Mouse (Mus musculus): ENCODE results near the gene Kcnk5. TPM values are rescaled to one million over a fixed set of nuclear protein-coding genes. Genes with fewer than 3 reads are reported as not detected.

Gene Kcnk5
- total and polyA plus RNA-seq, 2 experiments: 10.3 to 25.6 TPM

DNA sequence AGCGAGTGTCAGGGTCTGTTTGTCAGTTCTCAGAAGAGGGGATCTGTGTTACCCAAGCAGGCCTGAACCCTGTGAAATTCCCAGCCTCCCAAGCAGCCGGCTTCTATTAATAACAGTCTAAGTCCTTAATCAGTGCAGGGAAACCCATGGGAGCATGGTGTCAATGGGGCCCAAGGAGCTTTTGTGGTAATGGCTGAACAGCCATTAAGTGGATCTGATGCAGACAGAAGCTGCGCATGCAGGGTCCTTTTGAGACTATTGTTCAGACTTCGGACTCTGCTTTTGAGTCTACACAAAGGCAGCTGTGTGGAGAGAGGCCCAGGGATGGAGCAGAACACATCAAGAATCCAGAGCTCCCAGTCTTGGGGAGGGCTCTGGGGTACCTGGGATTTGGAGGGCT is 43.9 kb upstream of the Kcnk5 start:
- WGBS: 94% methylated on average over 4 of the region's 4 CpGs
- Histone ChIP-seq H3K79me2 (ENCODE audit: control insufficient read depth, insufficient read depth, low read length) (no peaks in the 10 kb centered on the region), H3K36me3 (ENCODE audit: control insufficient read depth, insufficient read depth, low read length) (no peaks in the 10 kb centered on the region), H3K9ac (ENCODE audit: low read depth, low read length) (peak overlapping the region; percentile 6; the same call in 1 of the 2 replicates), H3K4me1 (ENCODE audit: control insufficient read depth, insufficient read depth, low read length) (peaks cover 47% of the 10 kb centered on the region), H3K27me3 (ENCODE audit: control insufficient read depth, insufficient read depth, low read length) (no peaks in the 10 kb centered on the region), H3K4me3 (ENCODE audit: insufficient read depth, low read depth, low read length) (no peak overlapping the region), H3K27ac (replicated peaks; ENCODE audit: insufficient read depth, low read depth, low read length) (peak overlapping the region; percentile 91)
- TF ChIP-seq POLR2A (IDR thresholded peaks at IDR 0.05; ENCODE audit: extremely low read depth, insufficient read depth, low read length): no peak
- TF ChIP-seq CTCF (IDR thresholded peaks at IDR 0.05; ENCODE audit: low read depth, low read length): no peak
- DNase-seq (ENCODE audit: extremely low read depth, low read depth, low spot score): no peak

DNA sequence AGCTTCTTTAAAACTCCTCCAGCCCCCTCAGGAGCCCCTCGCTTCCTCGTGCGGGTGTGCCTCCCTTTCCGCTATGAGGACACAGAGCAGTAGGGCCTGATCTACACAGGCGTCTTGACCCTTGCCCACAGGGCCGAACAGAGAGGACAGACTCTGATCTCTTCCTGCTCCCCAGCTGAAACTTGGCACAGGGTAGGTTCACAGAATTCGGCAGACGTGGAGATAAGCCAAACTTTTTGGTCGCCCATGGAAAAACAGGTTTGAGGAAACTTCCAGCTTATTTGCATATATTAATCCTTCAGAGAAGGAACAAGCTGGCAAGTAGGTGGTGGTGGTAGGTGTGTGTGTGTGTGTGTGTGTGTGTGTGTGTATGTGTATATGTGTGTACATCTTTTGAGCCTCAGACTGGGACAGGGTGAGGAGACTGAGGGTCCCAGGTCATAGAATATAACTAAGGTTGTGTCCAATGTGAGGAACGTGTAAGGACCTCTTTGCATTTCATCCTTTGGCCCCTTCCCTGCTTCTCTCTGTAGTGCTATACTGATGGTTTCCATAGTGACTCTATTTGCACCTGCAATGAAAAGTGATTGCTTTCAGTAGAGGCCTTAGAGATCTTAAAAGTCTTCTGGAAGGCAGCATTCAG is 43.1 kb upstream of the Kcnk5 start:
- WGBS: 14% methylated on average over 10 of the region's 10 CpGs

DNA sequence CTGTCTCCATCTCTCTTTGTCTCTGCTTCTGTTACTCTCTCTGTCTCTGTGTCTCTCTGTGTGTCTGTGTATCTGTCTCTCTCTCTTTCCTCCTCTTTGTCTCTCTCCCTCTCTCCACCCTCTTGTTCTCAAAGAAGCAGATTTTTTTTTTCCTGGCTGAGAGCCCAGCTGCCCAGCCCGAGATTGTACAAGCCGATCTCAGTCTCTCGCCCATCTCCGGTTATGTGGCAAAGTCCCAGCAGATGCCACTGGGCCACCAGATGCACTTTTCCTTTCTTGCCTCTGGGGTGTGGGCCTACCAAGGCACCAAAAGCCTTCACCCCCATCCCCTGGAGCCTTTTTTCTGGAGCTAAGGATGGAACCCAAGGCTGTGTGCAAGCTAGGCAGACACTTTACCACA is 42.6 kb upstream of the Kcnk5 start:
- Histone ChIP-seq H3K9ac (ENCODE audit: low read depth, low read length) (peak overlapping the region; percentile 80), H3K36me3 (ENCODE audit: control insufficient read depth, insufficient read depth, low read length) (no peaks in the 10 kb centered on the region), H3K79me2 (ENCODE audit: control insufficient read depth, insufficient read depth, low read length) (no peaks in the 10 kb centered on the region), H3K4me3 (ENCODE audit: insufficient read depth, low read depth, low read length) (peak overlapping the region; percentile 23; the same call in 1 of the 2 replicates), H3K4me1 (ENCODE audit: control insufficient read depth, insufficient read depth, low read length) (peaks cover 41% of the 10 kb centered on the region), H3K27ac (replicated peaks; ENCODE audit: insufficient read depth, low read depth, low read length) (peak overlapping the region; percentile 100), H3K27me3 (ENCODE audit: control insufficient read depth, insufficient read depth, low read length) (no peaks in the 10 kb centered on the region)
- peak; percentile 60 for DNase-seq (ENCODE audit: extremely low read depth, low read depth, low spot score)
- WGBS: 18% methylated on average over 4 of the region's 4 CpGs
- TF ChIP-seq POLR2A (IDR thresholded peaks at IDR 0.05; ENCODE audit: extremely low read depth, insufficient read depth, low read length) (no peak), CTCF (IDR thresholded peaks at IDR 0.05; ENCODE audit: low read depth, low read length) (no peak)

More for the DNA sequence above, 43.1 kb upstream of the Kcnk5 start:
- H3K4me1 ChIP-seq (ENCODE audit: control insufficient read depth, insufficient read depth, low read length): peaks cover 44% of the 10 kb centered on the region
- DNase-seq (ENCODE audit: extremely low read depth, low read depth, low spot score): peak; percentile 92
- H3K36me3 ChIP-seq (ENCODE audit: control insufficient read depth, insufficient read depth, low read length): no peaks in the 10 kb centered on the region
- peak overlapping the region; percentile 100 for H3K27ac ChIP-seq (replicated peaks; ENCODE audit: insufficient read depth, low read depth, low read length)
- no peaks in the 10 kb centered on the region for H3K27me3 ChIP-seq (ENCODE audit: control insufficient read depth, insufficient read depth, low read length)
- TF ChIP-seq POLR2A (IDR thresholded peaks at IDR 0.05; ENCODE audit: extremely low read depth, insufficient read depth, low read length) (no peak), CTCF (IDR thresholded peaks at IDR 0.05; ENCODE audit: low read depth, low read length) (no peak)
- no peaks in the 10 kb centered on the region for H3K79me2 ChIP-seq (ENCODE audit: control insufficient read depth, insufficient read depth, low read length)
- peak overlapping the region; percentile 23; the same call in 1 of the 2 replicates for H3K4me3 ChIP-seq (ENCODE audit: insufficient read depth, low read depth, low read length)
- peak overlapping the region; percentile 80 for H3K9ac ChIP-seq (ENCODE audit: low read depth, low read length)

DNA sequence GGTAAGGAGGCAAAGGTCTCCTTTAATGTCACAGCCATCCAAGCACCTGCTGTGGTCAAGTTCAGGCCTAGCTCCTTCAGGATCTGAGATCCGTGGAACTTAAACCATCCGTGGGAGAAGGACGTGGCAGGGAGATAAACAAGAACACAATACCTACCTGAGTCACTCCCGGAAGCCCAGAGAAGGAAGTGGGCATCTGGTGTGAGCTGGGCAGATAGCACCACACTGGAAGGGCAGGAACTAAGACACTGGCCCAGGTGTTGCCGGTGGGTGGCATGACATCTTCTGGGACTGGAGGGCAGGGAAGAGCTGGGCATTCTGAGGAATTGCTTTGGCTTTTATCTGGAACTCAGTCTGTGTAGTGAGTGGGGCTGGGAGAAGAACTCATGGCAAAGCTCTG is 41.6 kb upstream of the Kcnk5 start:
- Histone ChIP-seq H3K4me3 (ENCODE audit: insufficient read depth, low read depth, low read length) (no peak overlapping the region), H3K27ac (replicated peaks; ENCODE audit: insufficient read depth, low read depth, low read length) (no peak overlapping the region), H3K4me1 (ENCODE audit: control insufficient read depth, insufficient read depth, low read length) (peaks cover 32% of the 10 kb centered on the region), H3K9ac (ENCODE audit: low read depth, low read length) (no peak overlapping the region), H3K27me3 (ENCODE audit: control insufficient read depth, insufficient read depth, low read length) (no peaks in the 10 kb centered on the region), H3K79me2 (ENCODE audit: control insufficient read depth, insufficient read depth, low read length) (no peaks in the 10 kb centered on the region), H3K36me3 (ENCODE audit: control insufficient read depth, insufficient read depth, low read length) (no peaks in the 10 kb centered on the region)
- no peak for DNase-seq (ENCODE audit: extremely low read depth, low read depth, low spot score)
- TF ChIP-seq POLR2A (IDR thresholded peaks at IDR 0.05; ENCODE audit: extremely low read depth, insufficient read depth, low read length): no peak
- TF ChIP-seq CTCF (IDR thresholded peaks at IDR 0.05; ENCODE audit: low read depth, low read length): no peak
- WGBS: 84% methylated on average over 5 of the region's 5 CpGs

DNA sequence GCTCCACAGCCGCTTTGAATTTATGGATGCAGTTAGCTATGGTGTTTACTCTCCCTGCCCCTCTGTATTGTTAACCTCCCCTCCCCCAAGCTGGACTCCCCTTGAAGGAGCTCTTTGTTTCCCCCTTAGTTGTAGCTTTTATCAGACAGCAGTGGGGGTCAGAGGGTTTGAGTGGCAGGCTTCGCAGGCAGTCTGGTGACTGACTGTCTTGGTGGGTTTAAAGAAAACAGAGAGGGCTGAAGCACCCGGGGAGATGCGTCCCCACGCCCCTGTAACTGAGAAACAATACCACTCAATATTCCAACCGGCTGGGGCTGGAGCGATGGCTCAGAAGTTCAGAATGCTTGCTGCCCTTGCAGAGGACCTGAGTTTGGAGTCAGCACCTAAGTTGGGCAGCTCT is 39.5 kb upstream of the Kcnk5 start:
- H3K4me1 ChIP-seq (ENCODE audit: control insufficient read depth, insufficient read depth, low read length): peaks cover 15% of the 10 kb centered on the region
- 92% methylated on average over 7 of the region's 7 CpGs for WGBS
- H3K79me2 ChIP-seq (ENCODE audit: control insufficient read depth, insufficient read depth, low read length): no peaks in the 10 kb centered on the region
- no peak overlapping the region for H3K9ac ChIP-seq (ENCODE audit: low read depth, low read length)
- H3K27ac ChIP-seq (replicated peaks; ENCODE audit: insufficient read depth, low read depth, low read length): no peak overlapping the region
- no peak for TF ChIP-seq POLR2A (IDR thresholded peaks at IDR 0.05; ENCODE audit: extremely low read depth, insufficient read depth, low read length)
- no peak for TF ChIP-seq CTCF (IDR thresholded peaks at IDR 0.05; ENCODE audit: low read depth, low read length)
- H3K36me3 ChIP-seq (ENCODE audit: control insufficient read depth, insufficient read depth, low read length): no peaks in the 10 kb centered on the region
- no peak for DNase-seq (ENCODE audit: extremely low read depth, low read depth, low spot score)
- no peaks in the 10 kb centered on the region for H3K27me3 ChIP-seq (ENCODE audit: control insufficient read depth, insufficient read depth, low read length)
- H3K4me3 ChIP-seq (ENCODE audit: insufficient read depth, low read depth, low read length): no peak overlapping the region

DNA sequence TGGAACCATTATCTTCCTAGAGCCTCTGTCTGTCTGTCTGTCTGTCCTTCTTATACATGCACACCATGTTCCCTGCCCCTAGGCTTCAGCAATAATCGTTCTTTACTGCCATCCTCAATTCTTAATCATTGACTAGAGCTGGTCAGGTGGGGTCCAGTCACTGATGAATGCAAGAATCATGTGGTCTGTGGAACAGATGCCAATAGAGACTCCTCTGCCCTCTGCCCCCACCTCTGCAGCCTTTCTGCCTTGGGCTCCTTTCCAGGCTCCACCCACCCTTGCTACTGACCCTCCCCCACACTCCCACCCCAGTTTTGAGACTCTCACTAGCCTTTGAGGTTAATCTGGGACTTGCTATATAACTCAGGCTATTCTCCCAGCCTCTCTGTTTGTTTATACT is 38.2 kb upstream of the Kcnk5 start:
- Histone ChIP-seq H3K79me2 (ENCODE audit: control insufficient read depth, insufficient read depth, low read length) (no peaks in the 10 kb centered on the region), H3K27ac (replicated peaks; ENCODE audit: insufficient read depth, low read depth, low read length) (no peak overlapping the region), H3K4me1 (ENCODE audit: control insufficient read depth, insufficient read depth, low read length) (peaks cover 5% of the 10 kb centered on the region), H3K27me3 (ENCODE audit: control insufficient read depth, insufficient read depth, low read length) (no peaks in the 10 kb centered on the region), H3K4me3 (ENCODE audit: insufficient read depth, low read depth, low read length) (no peak overlapping the region), H3K9ac (ENCODE audit: low read depth, low read length) (no peak overlapping the region), H3K36me3 (ENCODE audit: control insufficient read depth, insufficient read depth, low read length) (no peaks in the 10 kb centered on the region)
- TF ChIP-seq POLR2A (IDR thresholded peaks at IDR 0.05; ENCODE audit: extremely low read depth, insufficient read depth, low read length) (no peak), CTCF (IDR thresholded peaks at IDR 0.05; ENCODE audit: low read depth, low read length) (no peak)
- WGBS: 18% methylated on average over 1 of the region's 1 CpGs
- DNase-seq (ENCODE audit: extremely low read depth, low read depth, low spot score): no peak
